Mouse (Mus musculus): Measurements from ENCODE around the gene Cfap58. TPM values are rescaled to one million over a fixed set of nuclear protein-coding genes. Genes with fewer than 3 reads are reported as not detected.

The Cfap58 gene
- polyA plus RNA-seq, 1 experiment from 2014 or later: not detected

- H3K4me1 ChIP-seq (ENCODE audit: control insufficient read depth, insufficient read depth, low read length): peaks cover 19% of the 10 kb centered on the region
- no peak overlapping the region for H3K4me2 ChIP-seq (replicated peaks; ENCODE audit: low read depth, low read length)
- no peak overlapping the region for H3K9ac ChIP-seq (ENCODE audit: low read depth, low read length)
- no peak overlapping the region for H3K4me3 ChIP-seq (ENCODE audit: low read length)
- H3K27ac ChIP-seq (ENCODE audit: low read depth, low read length): no peak overlapping the region
- no peaks in the 10 kb centered on the region for H3K27me3 ChIP-seq (ENCODE audit: control insufficient read depth, insufficient read depth, low read length)
- no peak for ATAC-seq (ENCODE audit: low FRiP score, low TSS enrichment)
- no peaks in the 10 kb centered on the region for H3K9me3 ChIP-seq (ENCODE audit: control insufficient read depth, low read length)
- H3K36me3 ChIP-seq (ENCODE audit: control insufficient read depth, insufficient read depth, low read length): peaks cover 6% of the 10 kb centered on the region; the same call in 1 of the 2 replicates
- WGBS: 90% methylated on average over 4 of the region's 4 CpGs
Observed at GRCm38 (mm10) chr19:47910751-47911150, 26.7 kb upstream of the Cfap58 start.

- no peaks in the 10 kb centered on the region for H3K9me3 ChIP-seq (ENCODE audit: control insufficient read depth, low read length)
- no peak overlapping the region for H3K27ac ChIP-seq (ENCODE audit: low read depth, low read length)
- no peak overlapping the region for H3K4me2 ChIP-seq (replicated peaks; ENCODE audit: low read depth, low read length)
- H3K4me1 ChIP-seq (ENCODE audit: control insufficient read depth, insufficient read depth, low read length): peaks cover 33% of the 10 kb centered on the region
- WGBS: 71% methylated on average over 7 of the region's 7 CpGs
- H3K27me3 ChIP-seq (ENCODE audit: control insufficient read depth, insufficient read depth, low read length): no peaks in the 10 kb centered on the region
- H3K9ac ChIP-seq (ENCODE audit: low read depth, low read length): no peak overlapping the region
- no peak overlapping the region for H3K4me3 ChIP-seq (ENCODE audit: low read length)
- H3K36me3 ChIP-seq (ENCODE audit: control insufficient read depth, insufficient read depth, low read length): peaks cover 6% of the 10 kb centered on the region; the same call in 1 of the 2 replicates
- ATAC-seq (ENCODE audit: low FRiP score, low TSS enrichment): no peak
Observed at GRCm38 (mm10) chr19:47913344-47913743, 24.1 kb upstream of the Cfap58 start.

- no peaks in the 10 kb centered on the region for H3K27me3 ChIP-seq (ENCODE audit: control insufficient read depth, insufficient read depth, low read length)
- no peak overlapping the region for H3K9ac ChIP-seq (ENCODE audit: low read depth, low read length)
- H3K4me1 ChIP-seq (ENCODE audit: control insufficient read depth, insufficient read depth, low read length): peaks cover 26% of the 10 kb centered on the region
- peaks cover 6% of the 10 kb centered on the region; the same call in 1 of the 2 replicates for H3K36me3 ChIP-seq (ENCODE audit: control insufficient read depth, insufficient read depth, low read length)
- H3K4me3 ChIP-seq (ENCODE audit: low read length): no peak overlapping the region
- H3K27ac ChIP-seq (ENCODE audit: low read depth, low read length): no peak overlapping the region
- H3K9me3 ChIP-seq (ENCODE audit: control insufficient read depth, low read length): no peaks in the 10 kb centered on the region
- H3K4me2 ChIP-seq (replicated peaks; ENCODE audit: low read depth, low read length): no peak overlapping the region
- no peak for ATAC-seq (ENCODE audit: low FRiP score, low TSS enrichment)
- WGBS: 92% methylated on average over 4 of the region's 4 CpGs
Observed at GRCm38 (mm10) chr19:47914191-47914590, 23.3 kb upstream of the Cfap58 start.

- no peak overlapping the region for H3K4me2 ChIP-seq (replicated peaks; ENCODE audit: low read depth, low read length)
- H3K27me3 ChIP-seq (ENCODE audit: control insufficient read depth, insufficient read depth, low read length): no peaks in the 10 kb centered on the region
- ATAC-seq (ENCODE audit: low FRiP score, low TSS enrichment): no peak
- no peak overlapping the region for H3K27ac ChIP-seq (ENCODE audit: low read depth, low read length)
- H3K9me3 ChIP-seq (ENCODE audit: control insufficient read depth, low read length): no peaks in the 10 kb centered on the region
- peaks cover 6% of the 10 kb centered on the region; the same call in 1 of the 2 replicates for H3K36me3 ChIP-seq (ENCODE audit: control insufficient read depth, insufficient read depth, low read length)
- H3K4me1 ChIP-seq (ENCODE audit: control insufficient read depth, insufficient read depth, low read length): peaks cover 23% of the 10 kb centered on the region
- WGBS: 85% methylated on average over 4 of the region's 4 CpGs
- no peak overlapping the region for H3K9ac ChIP-seq (ENCODE audit: low read depth, low read length)
- no peak overlapping the region for H3K4me3 ChIP-seq (ENCODE audit: low read length)
Observed at GRCm38 (mm10) chr19:47915251-47915650, 22.2 kb upstream of the Cfap58 start.

- 40% methylated on average over 4 of the region's 4 CpGs for WGBS
- no peak for ATAC-seq (ENCODE audit: low FRiP score, low TSS enrichment)
Observed at GRCm38 (mm10) chr19:47917396-47917795, 20.1 kb upstream of the Cfap58 start.

GRCm38 (mm10) chr19:47918016-47918415 is 19.5 kb upstream of the Cfap58 start:
- no peaks in the 10 kb centered on the region for H3K9me3 ChIP-seq (ENCODE audit: control insufficient read depth, low read length)
- WGBS: 22% methylated on average over 9 of the region's 9 CpGs
- no peak for ATAC-seq (ENCODE audit: low FRiP score, low TSS enrichment)
- peak overlapping the region; percentile 76 for H3K4me3 ChIP-seq (ENCODE audit: low read length)
- H3K36me3 ChIP-seq (ENCODE audit: control insufficient read depth, insufficient read depth, low read length): no peaks in the 10 kb centered on the region
- no peak overlapping the region for H3K27ac ChIP-seq (ENCODE audit: low read depth, low read length)
- peak overlapping the region; percentile 75 for H3K4me2 ChIP-seq (replicated peaks; ENCODE audit: low read depth, low read length)
- peaks cover 24% of the 10 kb centered on the region for H3K4me1 ChIP-seq (ENCODE audit: control insufficient read depth, insufficient read depth, low read length)
- no peaks in the 10 kb centered on the region for H3K27me3 ChIP-seq (ENCODE audit: control insufficient read depth, insufficient read depth, low read length)
- H3K9ac ChIP-seq (ENCODE audit: low read depth, low read length): peak overlapping the region; percentile 80

More at GRCm38 (mm10) chr19:47917396-47917795, 20.1 kb upstream of the Cfap58 start:
- H3K27ac ChIP-seq (ENCODE audit: low read depth, low read length): no peak overlapping the region
- H3K4me3 ChIP-seq (ENCODE audit: low read length): peak overlapping the region; percentile 76; the same call in 1 of the 2 replicates
- H3K27me3 ChIP-seq (ENCODE audit: control insufficient read depth, insufficient read depth, low read length): no peaks in the 10 kb centered on the region
- peak overlapping the region; percentile 80; the same call in 1 of the 2 replicates for H3K9ac ChIP-seq (ENCODE audit: low read depth, low read length)
- no peaks in the 10 kb centered on the region for H3K9me3 ChIP-seq (ENCODE audit: control insufficient read depth, low read length)
- H3K4me2 ChIP-seq (replicated peaks; ENCODE audit: low read depth, low read length): peak overlapping the region; percentile 75
- peaks cover 24% of the 10 kb centered on the region for H3K4me1 ChIP-seq (ENCODE audit: control insufficient read depth, insufficient read depth, low read length)
- H3K36me3 ChIP-seq (ENCODE audit: control insufficient read depth, insufficient read depth, low read length): no peaks in the 10 kb centered on the region

GRCm38 (mm10) chr19:47918455-47919101 is 18.9 kb upstream of the Cfap58 start:
- Histone ChIP-seq H3K4me1 (ENCODE audit: control insufficient read depth, insufficient read depth, low read length) (peaks cover 24% of the 10 kb centered on the region), H3K27me3 (ENCODE audit: control insufficient read depth, insufficient read depth, low read length) (no peaks in the 10 kb centered on the region), H3K36me3 (ENCODE audit: control insufficient read depth, insufficient read depth, low read length) (no peaks in the 10 kb centered on the region), H3K9me3 (ENCODE audit: control insufficient read depth, low read length) (no peaks in the 10 kb centered on the region), H3K4me3 (ENCODE audit: low read length) (peak overlapping the region; percentile 76), H3K4me2 (replicated peaks; ENCODE audit: low read depth, low read length) (peak overlapping the region; percentile 75), H3K9ac (ENCODE audit: low read depth, low read length) (peak overlapping the region; percentile 80), H3K27ac (ENCODE audit: low read depth, low read length) (peak overlapping the region; percentile 94)
- under 1% methylated on average over 29 of the region's 29 CpGs for WGBS
- peak; percentile 61 for ATAC-seq (ENCODE audit: low FRiP score, low TSS enrichment)

- H3K27ac ChIP-seq (ENCODE audit: low read depth, low read length): peak within 1 kb of the TSS; percentile 94
- H3K4me3 ChIP-seq (ENCODE audit: low read length): peak within 1 kb of the TSS; percentile 76
- under 1% methylated on average over 48 of the region's 48 CpGs for WGBS
- H3K4me1 ChIP-seq (ENCODE audit: control insufficient read depth, insufficient read depth, low read length): peaks cover 24% of the 10 kb centered on the region
- H3K27me3 ChIP-seq (ENCODE audit: control insufficient read depth, insufficient read depth, low read length): no peaks in the 10 kb centered on the region
- ATAC-seq (ENCODE audit: low FRiP score, low TSS enrichment): peak; percentile 91
- H3K9me3 ChIP-seq (ENCODE audit: control insufficient read depth, low read length): no peaks in the 10 kb centered on the region
- H3K4me2 ChIP-seq (replicated peaks; ENCODE audit: low read depth, low read length): peak within 1 kb of the TSS; percentile 75
- H3K36me3 ChIP-seq (ENCODE audit: control insufficient read depth, insufficient read depth, low read length): no peaks in the 10 kb centered on the region
- H3K9ac ChIP-seq (ENCODE audit: low read depth, low read length): peak within 1 kb of the TSS; percentile 80
Observed at GRCm38 (mm10) chr19:47919126-47919965, 18.1 kb upstream of the Cfap58 start, which contains the start of the genes Cfap43 and Itprip. Gene Cfap43, minus strand, starts transcription at chr19:47919287. Gene Itprip, minus strand, starts transcription at chr19:47919299.
